Mouse (Mus musculus): Measurements from ENCODE around the gene Repin1.

GRCm38 (mm10) chr6:48555104-48555890 lies 38.4 kb upstream of the Repin1 start:
- no peak for TF ChIP-seq CTCF (IDR thresholded peaks at IDR 0.05; ENCODE audit: extremely low read depth, insufficient read depth, low read length)
- peak; percentile 52; the same call in 1 of the 2 replicates for TF ChIP-seq POLR2A (IDR thresholded peaks at IDR 0.05; ENCODE audit: extremely low read depth, insufficient read depth, low read length)
